Mouse (Mus musculus) limb, embryonic 14.5 days (tissue): ENCODE data around the gene Spic. TPM values are rescaled to one million over a fixed set of nuclear protein-coding genes. Genes with fewer than 3 reads are reported as not detected.

Source experiments
- ATAC-seq: fragments of 200-750 bp; cut with Nextera tagmentation; 2 replicates; pipeline ENCODE4 v1.8.0; 2017; ENCODE audit warnings: low read depth, moderate number of reproducible peaks, moderate TSS enrichment; ENCODE audit not compliant: low FRiP score
- DNase-seq: peaks from one replicate; pipeline ENCODE4 v3.0.0-alpha.2; 2015; ENCODE audit warnings: low spot score
- H3K27ac ChIP-seq: fragments of 300-500 bp; sonication (generic); replicated peaks from 2 replicates; pipeline ENCODE4 v1.5.1; 2014; ENCODE audit warnings: low read depth, mild to moderate bottlenecking, low read length, moderate library complexity, mixed read lengths
- H3K27me3 ChIP-seq: fragments of 300-500 bp; sonication (generic); 2 replicates; pipeline ENCODE4 v1.6.1; 2014; ENCODE audit warnings: low read length, mixed read lengths; ENCODE audit not compliant: control insufficient read depth, insufficient read depth
- H3K36me3 ChIP-seq: fragments of 300-500 bp; sonication (generic); 2 replicates; pipeline ENCODE4 v1.6.1; 2014; ENCODE audit warnings: mild to moderate bottlenecking, low read length, moderate library complexity, mixed read lengths; ENCODE audit not compliant: control insufficient read depth, insufficient read depth
- H3K4me1 ChIP-seq: fragments of 300-500 bp; sonication (generic); 2 replicates; pipeline ENCODE4 v1.6.1; 2014; ENCODE audit warnings: antibody characterized with exemption, low read length, mixed read lengths; ENCODE audit not compliant: control insufficient read depth, insufficient read depth
- H3K4me2 ChIP-seq: fragments of 300-500 bp; sonication (generic); replicated peaks from 2 replicates; pipeline ENCODE4 v1.6.1; 2014; ENCODE audit warnings: low read depth, mild to moderate bottlenecking, low read length, moderate library complexity; ENCODE audit not compliant: severe bottlenecking
- H3K4me3 ChIP-seq: fragments of 300-500 bp; sonication (generic); replicated peaks from 2 replicates; pipeline ENCODE4 v1.5.1; 2014; ENCODE audit warnings: low read length
- H3K9ac ChIP-seq: fragments of 300-500 bp; sonication (generic); 2 replicates; pipeline ENCODE4 v1.6.1; 2014; ENCODE audit warnings: mild to moderate bottlenecking, low read depth, low read length, moderate library complexity; ENCODE audit not compliant: severe bottlenecking
- H3K9me3 ChIP-seq: fragments of 300-500 bp; sonication (generic); 2 replicates; pipeline ENCODE4 v1.6.1; 2016; ENCODE audit warnings: low read length; ENCODE audit not compliant: control insufficient read depth
- POLR2A ChIP-seq: fragments of 200-500 bp; IDR thresholded peaks from 2 replicates; pipeline ENCODE4 v1.8.0; 2012; ENCODE audit warnings: inconsistent platforms, mild to moderate bottlenecking, moderate library complexity, borderline replicate concordance; ENCODE audit not compliant: insufficient read depth, insufficient read length; ENCODE audit errors: extremely low read depth
- WGBS: fragments of 180-500 bp; shearing (Covaris S2); extraction: QIAGEN DNeasy Blood & Tissue Kit; methylation state at CpG from one replicate; pipeline ENCODE4 v1.1.7; 2014; 5-methylcytosine and 5-hydroxymethylcytosine counted together
- polyA plus RNA-seq, 2 experiments: library from polyadenylated mRNA; depleted of rRNA in 1 of 2; stranded (reverse) in 1 of 2; unstranded in 1 of 2; fragments of >200 nt; fragmentation: Nextera tagmentation in 1 of 2; extraction: Ambion mirVana in 1 of 2; gene quantifications; 2 replicates each; pipeline versions ENCODE4 v1.2.1 to v1.2.3; 2012 to 2014

The Spic gene
- polyA plus RNA-seq, 2 experiments: 0.11 TPM

- no peak for ATAC-seq
- Histone ChIP-seq H3K27me3 (no peaks in the 10 kb centered on the region), H3K4me2 (no peak overlapping the region), H3K4me1 (no peaks in the 10 kb centered on the region), H3K9me3 (no peaks in the 10 kb centered on the region), H3K9ac (no peak overlapping the region), H3K27ac (no peak overlapping the region), H3K36me3 (no peaks in the 10 kb centered on the region), H3K4me3 (no peak overlapping the region)
- WGBS: 82% methylated on average over 6 of the region's 6 CpGs
- TF ChIP-seq POLR2A: no peak
- no peak for DNase-seq
These were observed 30.8 kb upstream of the Spic start for GRCm38 (mm10) chr10:88715621-88716020.

- ATAC-seq (no peak), DNase-seq (no peak)
- Histone ChIP-seq H3K36me3 (no peaks in the 10 kb centered on the region), H3K4me1 (no peaks in the 10 kb centered on the region), H3K9me3 (no peaks in the 10 kb centered on the region), H3K27me3 (no peaks in the 10 kb centered on the region), H3K4me3 (no peak overlapping the region), H3K27ac (no peak overlapping the region), H3K4me2 (no peak overlapping the region), H3K9ac (no peak overlapping the region)
- TF ChIP-seq POLR2A: no peak
- 79% methylated on average over 4 of the region's 4 CpGs for WGBS
These were observed 29.9 kb upstream of the Spic start for GRCm38 (mm10) chr10:88714744-88715143.

- no peak for TF ChIP-seq POLR2A
- H3K36me3 ChIP-seq: no peaks in the 10 kb centered on the region
- H3K4me2 ChIP-seq: no peak overlapping the region
- no peak for ATAC-seq
- no peaks in the 10 kb centered on the region for H3K27me3 ChIP-seq
- H3K9me3 ChIP-seq: no peaks in the 10 kb centered on the region
- H3K4me1 ChIP-seq: no peaks in the 10 kb centered on the region
- 77% methylated on average over 6 of the region's 6 CpGs for WGBS
- no peak overlapping the region for H3K9ac ChIP-seq
- H3K4me3 ChIP-seq: no peak overlapping the region
- H3K27ac ChIP-seq: no peak overlapping the region
- DNase-seq: no peak
These were observed 27.5 kb upstream of the Spic start for GRCm38 (mm10) chr10:88712359-88712758.

GRCm38 (mm10) chr10:88708671-88709523, 24.1 kb upstream of the Spic start:
- ATAC-seq (no peak), DNase-seq (no peak)
- no peaks in the 10 kb centered on the region for H3K9me3 ChIP-seq
- H3K4me3 ChIP-seq: no peak overlapping the region
- no peak overlapping the region for H3K9ac ChIP-seq
- no peaks in the 10 kb centered on the region for H3K27me3 ChIP-seq
- 60% methylated on average over 10 of the region's 10 CpGs for WGBS
- no peaks in the 10 kb centered on the region for H3K4me1 ChIP-seq
- H3K4me2 ChIP-seq: no peak overlapping the region
- no peaks in the 10 kb centered on the region for H3K36me3 ChIP-seq
- no peak overlapping the region for H3K27ac ChIP-seq
- no peak for TF ChIP-seq POLR2A

DNA sequence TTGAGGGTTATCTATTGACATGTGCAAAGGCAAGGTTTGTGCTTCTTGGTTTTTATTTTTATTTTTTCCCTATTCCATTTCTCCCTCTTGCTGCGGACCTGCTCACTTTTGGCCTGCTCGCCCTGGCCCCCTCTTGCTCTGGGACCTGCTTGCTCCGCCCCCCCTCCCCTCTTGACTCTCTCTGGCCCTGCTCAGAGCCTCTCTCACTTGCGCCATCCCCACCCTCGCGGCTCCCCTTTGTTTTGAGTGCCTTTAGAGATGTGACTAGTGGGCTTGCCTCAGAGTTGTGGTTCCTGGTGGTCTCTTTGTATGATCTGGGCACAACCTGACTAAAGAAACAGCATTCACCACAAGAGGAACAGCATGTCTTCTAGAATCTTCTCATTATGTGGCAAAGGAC, 16.1 kb upstream of the Spic start:
- Histone ChIP-seq H3K4me2 (no peak overlapping the region), H3K36me3 (no peaks in the 10 kb centered on the region), H3K9ac (no peak overlapping the region), H3K4me1 (no peaks in the 10 kb centered on the region), H3K9me3 (no peaks in the 10 kb centered on the region), H3K27me3 (no peaks in the 10 kb centered on the region), H3K4me3 (no peak overlapping the region), H3K27ac (no peak overlapping the region)
- DNase-seq: no peak
- no peak for ATAC-seq
- TF ChIP-seq POLR2A: no peak
- WGBS: 76% methylated on average over 6 of the region's 6 CpGs
